Mouse (Mus musculus): ENCODE measurements around the gene C130026I21Rik.
"Not testable (repeated sequence)": the region's sequence is repeated elsewhere in the genome, so short reads cannot be mapped to it uniquely, and the experiment has no call there.

DNA sequence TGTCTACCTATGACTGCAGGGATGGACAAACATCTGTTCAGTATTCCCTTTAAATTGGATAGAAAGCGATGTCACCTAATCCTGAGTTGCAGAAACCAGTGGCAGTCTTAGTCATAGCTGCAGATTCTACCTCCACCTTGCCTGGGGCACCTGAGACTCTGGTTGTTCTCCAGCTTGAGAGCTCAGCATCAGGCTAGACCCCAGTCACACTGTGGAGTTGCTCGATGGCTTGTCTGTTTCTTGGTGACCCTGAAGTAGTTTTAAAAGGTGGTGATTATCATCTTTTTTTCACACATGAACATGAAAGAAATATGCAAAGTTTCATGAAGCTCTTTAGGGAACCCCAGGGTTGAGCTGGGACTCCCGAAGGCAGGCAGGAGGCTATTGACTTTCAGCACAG is 88.4 kb downstream of the C130026I21Rik start:
- TF ChIP-seq CTCF (conservative IDR thresholded peaks at IDR 0.05; ENCODE audit: insufficient read depth, insufficient read length, low read depth, low read length); POLR2A (IDR thresholded peaks at IDR 0.05; ENCODE audit: low read depth, low read length): not testable (repeated sequence)

All from kidney, adult 2 months (tissue).